Mouse (Mus musculus) ES-Bruce4 (cell line): ENCODE measurements around the gene Tmem29.
"Not testable (repeated sequence)": the region's sequence is repeated elsewhere in the genome, so short reads cannot be mapped to it uniquely, and the experiment has no call there.

Source experiments
- CTCF ChIP-seq: IDR thresholded peaks from one replicate; pipeline ENCODE4 v1.8.1; 2011; ENCODE audit warnings: low read depth, low read length
- EP300 ChIP-seq: IDR thresholded peaks from 2 replicates; pipeline ENCODE4 v1.6.1; 2011; ENCODE audit warnings: low read depth, low read length; ENCODE audit not compliant: insufficient read depth
- POLR2A ChIP-seq: IDR thresholded peaks from one replicate; pipeline ENCODE4 v1.8.1; 2011; ENCODE audit warnings: low read length; ENCODE audit not compliant: insufficient read depth

GRCm38 (mm10) chrX:150466817-150467216 is 7.9 kb upstream of the Tmem29 start:
- TF ChIP-seq CTCF, POLR2A, EP300: not testable (repeated sequence)
